Mouse (Mus musculus) heart, adult 9 months (tissue): ENCODE data around the gene Zcchc3.

Experiments
- DNase-seq, 2 experiments: peaks; one replicate each; pipeline ENCODE4 v3.0.0; 2022; ENCODE audit warnings: low spot score in 2 of 2

Gene Zcchc3

DNA sequence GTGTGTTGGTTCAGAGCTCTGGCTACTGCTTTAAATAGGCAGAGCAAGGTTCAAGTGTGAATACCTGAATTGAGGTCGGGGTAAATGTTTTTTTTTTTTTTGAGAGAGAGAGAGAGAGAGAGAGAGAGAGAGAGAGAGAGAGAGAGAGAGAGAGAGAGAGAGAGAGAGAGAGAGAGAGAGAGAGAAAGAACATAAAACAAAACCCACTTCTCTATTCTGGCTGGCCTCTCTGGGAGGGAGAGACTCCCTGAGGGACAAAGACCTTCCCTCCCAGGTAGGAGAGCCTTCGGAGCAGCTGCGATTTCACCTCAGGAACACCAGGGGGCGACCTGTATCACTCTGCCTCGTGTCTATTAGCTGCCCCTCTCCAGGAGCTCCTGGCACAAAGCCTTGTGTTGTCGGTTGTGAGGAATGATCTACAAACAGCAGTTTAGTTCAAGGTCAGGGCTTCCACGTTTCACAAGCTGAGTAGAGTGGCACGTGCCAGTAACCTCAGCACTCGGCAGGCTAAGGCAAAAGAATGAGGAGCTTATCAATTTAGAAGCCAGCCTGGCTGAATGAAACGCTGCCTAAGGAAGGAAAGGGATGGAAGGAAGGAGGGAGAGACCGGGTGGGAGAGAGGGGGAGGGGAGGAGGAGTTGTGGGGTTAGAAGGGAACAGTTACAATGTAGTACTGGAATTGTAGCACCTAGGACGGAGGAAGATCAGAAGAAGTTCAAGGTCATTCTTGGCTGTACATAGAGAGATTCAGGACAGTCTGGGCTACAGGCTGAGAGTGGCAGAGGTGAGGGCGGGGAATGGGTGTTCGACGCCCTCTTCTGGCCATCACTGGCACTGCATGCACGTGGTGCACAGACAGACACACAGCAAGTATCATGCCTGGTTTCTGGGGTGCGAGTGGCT, 51.3 kb downstream of the Zcchc3 start:
- peak; percentile 77 to 82 for DNase-seq
